Mouse (Mus musculus): ENCODE data around the gene Akt1s1. TPM values are rescaled to one million over a fixed set of nuclear protein-coding genes. Genes with fewer than 3 reads are reported as not detected.

The Akt1s1 gene
- polyA plus RNA-seq, 1 experiment from 2014 or later = 29.1 TPM

- Histone ChIP-seq H3K4me3 (ENCODE audit: low read depth, low read length) (peak overlapping the region; percentile 95), H3K27me3 (ENCODE audit: control insufficient read depth, insufficient read depth, low read depth, low read length) (no peaks in the 10 kb centered on the region), H3K27ac (ENCODE audit: low read length) (peak overlapping the region; percentile 96), H3K36me3 (ENCODE audit: control insufficient read depth, insufficient read depth) (peaks cover 7% of the 10 kb centered on the region; the same call in 1 of the 2 replicates), H3K9me3 (replicated peaks; ENCODE audit: control insufficient read depth, low read length) (no peaks in the 10 kb centered on the region), H3K4me1 (ENCODE audit: control insufficient read depth, low read depth, low read length) (peaks cover 40% of the 10 kb centered on the region), H3K4me2 (ENCODE audit: low read depth, low read length) (peak overlapping the region; percentile 82), H3K9ac (ENCODE audit: low read depth, low read length) (peak overlapping the region; percentile 97)
- ATAC-seq (ENCODE audit: low read depth) = no peak
- WGBS (ENCODE audit: insufficient replicate concordance) = 45% methylated on average over 14 of the region's 14 CpGs
These were observed 33.7 kb upstream of the Akt1s1 start for GRCm38 (mm10) chr7:44814952-44815553.

DNA sequence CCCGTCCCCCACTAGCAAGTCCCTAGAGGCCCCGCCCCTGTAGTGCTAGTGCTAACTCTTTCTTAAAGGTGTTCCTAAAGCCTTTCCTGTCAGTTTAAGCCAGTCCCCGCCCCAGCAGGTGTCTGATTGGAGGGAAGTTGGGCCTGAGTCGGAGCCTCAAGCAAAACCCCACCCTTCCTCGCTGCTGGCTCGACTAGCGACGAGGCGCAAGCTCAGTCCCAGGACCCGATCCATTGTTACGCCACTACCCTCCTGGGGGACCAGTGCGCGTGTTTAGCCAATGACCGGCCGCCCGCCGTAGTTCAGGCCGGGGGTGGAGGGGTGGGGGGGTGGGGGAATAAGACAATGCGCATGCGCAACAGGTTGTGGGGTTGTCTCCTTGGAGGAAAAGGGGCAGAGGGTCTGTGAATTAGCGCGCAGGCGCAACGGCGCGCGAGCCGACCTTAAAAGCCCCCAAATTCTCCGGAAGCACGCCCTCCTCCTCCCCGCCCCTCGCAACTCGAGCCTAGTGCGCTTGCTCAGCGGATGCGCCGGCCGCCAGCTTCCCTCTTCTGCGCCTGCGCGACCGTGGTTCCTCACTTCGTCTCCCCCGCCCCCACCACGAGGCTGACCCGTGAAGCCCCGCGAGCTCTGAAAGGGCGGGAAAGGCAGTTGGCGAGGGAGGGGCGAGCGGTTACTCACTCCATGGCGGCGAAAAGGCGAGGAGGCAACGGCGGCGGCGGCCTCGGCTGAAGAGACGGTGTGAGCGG is 32.9 kb upstream of the Akt1s1 start, which contains the start of the genes Nup62 and Il4i1:
Nup62 (plus strand) TSS at position 368 of the 749 bp plus-strand sequence.
Il4i1 (plus strand) TSS at position 667 of the 749 bp plus-strand sequence.
- Histone ChIP-seq H3K4me2 (ENCODE audit: low read depth, low read length) (peak within 1 kb of the TSS; percentile 82), H3K36me3 (ENCODE audit: control insufficient read depth, insufficient read depth) (peaks cover 7% of the 10 kb centered on the region; the same call in 1 of the 2 replicates), H3K9ac (ENCODE audit: low read depth, low read length) (peak within 1 kb of the TSS; percentile 97), H3K4me3 (ENCODE audit: low read depth, low read length) (peak within 1 kb of the TSS; percentile 95), H3K27me3 (ENCODE audit: control insufficient read depth, insufficient read depth, low read depth, low read length) (no peaks in the 10 kb centered on the region), H3K27ac (ENCODE audit: low read length) (peak within 1 kb of the TSS; percentile 96), H3K9me3 (replicated peaks; ENCODE audit: control insufficient read depth, low read length) (no peaks in the 10 kb centered on the region), H3K4me1 (ENCODE audit: control insufficient read depth, low read depth, low read length) (peaks cover 48% of the 10 kb centered on the region)
- WGBS (ENCODE audit: insufficient replicate concordance) = under 1% methylated on average over 62 of the region's 62 CpGs
- peak; percentile 85 for ATAC-seq (ENCODE audit: low read depth)

- Histone ChIP-seq H3K27me3 (ENCODE audit: control insufficient read depth, insufficient read depth, low read depth, low read length) (no peaks in the 10 kb centered on the region), H3K4me1 (ENCODE audit: control insufficient read depth, low read depth, low read length) (peaks cover 53% of the 10 kb centered on the region), H3K9ac (ENCODE audit: low read depth, low read length) (peak within 1 kb of the TSS; percentile 97), H3K4me3 (ENCODE audit: low read depth, low read length) (peak within 1 kb of the TSS; percentile 95), H3K36me3 (ENCODE audit: control insufficient read depth, insufficient read depth) (peaks cover 6% of the 10 kb centered on the region; the same call in 1 of the 2 replicates), H3K9me3 (replicated peaks; ENCODE audit: control insufficient read depth, low read length) (no peaks in the 10 kb centered on the region), H3K4me2 (ENCODE audit: low read depth, low read length) (peak within 1 kb of the TSS; percentile 82), H3K27ac (ENCODE audit: low read length) (peak within 1 kb of the TSS; percentile 96)
- peak; percentile 20 for ATAC-seq (ENCODE audit: low read depth)
- WGBS (ENCODE audit: insufficient replicate concordance) = under 1% methylated on average over 48 of the region's 57 CpGs
These were observed 32.2 kb upstream of the Akt1s1 start, which contains the start of gene Atf5 for GRCm38 (mm10) chr7:44816470-44817021. TSS of gene Atf5 (minus strand) at chr7:44816658.

DNA sequence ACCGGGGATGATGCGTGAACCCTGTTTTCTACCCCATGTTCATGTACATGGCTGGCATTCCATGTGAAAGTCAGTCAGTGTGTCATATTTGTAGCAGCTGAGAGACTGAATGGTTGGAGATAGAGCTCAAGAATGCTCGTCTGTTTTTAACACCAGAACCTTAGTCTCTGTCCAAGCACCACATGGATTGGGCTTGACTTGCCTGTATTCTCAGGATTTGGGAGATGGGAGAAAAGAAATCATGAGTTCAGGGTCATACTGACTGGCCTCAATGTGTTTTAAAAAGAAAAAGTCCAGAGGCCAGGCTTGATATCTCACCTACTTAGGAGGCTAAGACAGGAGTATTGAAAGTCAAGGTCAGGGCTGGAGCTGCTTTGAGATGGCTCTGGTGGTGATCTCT is 31.4 kb upstream of the Akt1s1 start:
- no peaks in the 10 kb centered on the region for H3K27me3 ChIP-seq (ENCODE audit: control insufficient read depth, insufficient read depth, low read depth, low read length)
- peak overlapping the region; percentile 82 for H3K4me2 ChIP-seq (ENCODE audit: low read depth, low read length)
- no peak for ATAC-seq (ENCODE audit: low read depth)
- no peaks in the 10 kb centered on the region for H3K9me3 ChIP-seq (replicated peaks; ENCODE audit: control insufficient read depth, low read length)
- WGBS (ENCODE audit: insufficient replicate concordance) = 18% methylated on average over 3 of the region's 3 CpGs
- peaks cover 58% of the 10 kb centered on the region for H3K4me1 ChIP-seq (ENCODE audit: control insufficient read depth, low read depth, low read length)
- H3K27ac ChIP-seq (ENCODE audit: low read length) = peak overlapping the region; percentile 96
- peak overlapping the region; percentile 95 for H3K4me3 ChIP-seq (ENCODE audit: low read depth, low read length)
- H3K36me3 ChIP-seq (ENCODE audit: control insufficient read depth, insufficient read depth) = peaks cover 5% of the 10 kb centered on the region; the same call in 1 of the 2 replicates
- H3K9ac ChIP-seq (ENCODE audit: low read depth, low read length) = peak overlapping the region; percentile 97

DNA sequence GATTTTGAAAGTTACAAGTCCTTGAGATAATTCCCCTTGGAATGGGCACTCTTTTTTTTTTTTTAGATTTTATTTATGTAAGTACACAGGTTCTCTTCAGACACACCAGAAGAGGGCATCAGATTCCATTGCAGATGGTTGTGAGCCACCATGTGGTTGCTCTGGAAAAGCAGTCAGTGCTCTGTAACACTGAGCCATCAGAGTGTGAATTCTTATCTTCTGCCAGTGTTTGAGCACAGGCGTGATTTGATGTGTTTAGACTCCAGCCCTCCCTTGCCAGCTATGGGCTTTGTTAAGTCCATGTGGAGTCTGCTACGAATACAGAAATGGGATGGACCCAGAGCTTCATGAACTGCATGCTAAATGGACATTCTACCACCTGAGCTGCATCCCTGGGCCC is 30.6 kb upstream of the Akt1s1 start:
- no peaks in the 10 kb centered on the region; the same call in 1 of the 2 replicates for H3K36me3 ChIP-seq (ENCODE audit: control insufficient read depth, insufficient read depth)
- H3K9me3 ChIP-seq (replicated peaks; ENCODE audit: control insufficient read depth, low read length) = no peaks in the 10 kb centered on the region
- H3K4me1 ChIP-seq (ENCODE audit: control insufficient read depth, low read depth, low read length) = peaks cover 64% of the 10 kb centered on the region
- peak overlapping the region; percentile 82 for H3K4me2 ChIP-seq (ENCODE audit: low read depth, low read length)
- peak overlapping the region; percentile 96 for H3K27ac ChIP-seq (ENCODE audit: low read length)
- peak overlapping the region; percentile 95 for H3K4me3 ChIP-seq (ENCODE audit: low read depth, low read length)
- WGBS (ENCODE audit: insufficient replicate concordance) = 16% methylated on average over 2 of the region's 2 CpGs
- H3K27me3 ChIP-seq (ENCODE audit: control insufficient read depth, insufficient read depth, low read depth, low read length) = no peaks in the 10 kb centered on the region
- peak overlapping the region; percentile 97; the same call in 1 of the 2 replicates for H3K9ac ChIP-seq (ENCODE audit: low read depth, low read length)
- ATAC-seq (ENCODE audit: low read depth) = no peak

GRCm38 (mm10) chr7:44818751-44819235 is 30.0 kb upstream of the Akt1s1 start:
- Histone ChIP-seq H3K36me3 (ENCODE audit: control insufficient read depth, insufficient read depth) (no peaks in the 10 kb centered on the region; the same call in 1 of the 2 replicates), H3K4me1 (ENCODE audit: control insufficient read depth, low read depth, low read length) (peaks cover 71% of the 10 kb centered on the region), H3K27me3 (ENCODE audit: control insufficient read depth, insufficient read depth, low read depth, low read length) (no peaks in the 10 kb centered on the region), H3K4me3 (ENCODE audit: low read depth, low read length) (peak overlapping the region; percentile 95), H3K27ac (ENCODE audit: low read length) (peak overlapping the region; percentile 81), H3K9me3 (replicated peaks; ENCODE audit: control insufficient read depth, low read length) (no peaks in the 10 kb centered on the region), H3K4me2 (ENCODE audit: low read depth, low read length) (peak overlapping the region; percentile 82), H3K9ac (ENCODE audit: low read depth, low read length) (peak overlapping the region; percentile 50)
- ATAC-seq (ENCODE audit: low read depth) = no peak
- 36% methylated on average over 6 of the region's 6 CpGs for WGBS (ENCODE audit: insufficient replicate concordance)

DNA sequence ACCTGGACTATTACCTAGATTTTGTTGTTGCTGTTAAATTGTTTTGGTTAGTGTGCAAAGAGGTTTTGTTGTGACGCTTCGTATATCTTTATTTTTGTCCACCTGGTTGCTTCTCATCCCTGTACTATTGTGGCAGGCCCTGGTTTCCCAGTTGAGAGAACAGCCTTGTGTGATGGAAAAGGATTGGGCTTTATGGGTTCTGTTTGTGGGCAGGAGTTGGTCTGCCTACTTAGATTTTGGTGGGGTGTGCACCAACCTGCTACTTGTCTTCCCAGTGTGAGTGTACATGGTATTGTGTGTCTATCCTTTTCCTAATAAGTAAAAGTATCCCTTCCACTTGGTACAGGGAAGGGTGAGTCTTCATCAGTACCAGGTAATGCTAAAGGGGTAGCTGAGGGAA is 29.4 kb upstream of the Akt1s1 start:
- ATAC-seq (ENCODE audit: low read depth) = no peak
- Histone ChIP-seq H3K4me2 (ENCODE audit: low read depth, low read length) (peak overlapping the region; percentile 82), H3K27ac (ENCODE audit: low read length) (peak overlapping the region; percentile 81), H3K9me3 (replicated peaks; ENCODE audit: control insufficient read depth, low read length) (no peaks in the 10 kb centered on the region), H3K27me3 (ENCODE audit: control insufficient read depth, insufficient read depth, low read depth, low read length) (no peaks in the 10 kb centered on the region), H3K4me1 (ENCODE audit: control insufficient read depth, low read depth, low read length) (peaks cover 76% of the 10 kb centered on the region), H3K36me3 (ENCODE audit: control insufficient read depth, insufficient read depth) (no peaks in the 10 kb centered on the region; the same call in 1 of the 2 replicates), H3K4me3 (ENCODE audit: low read depth, low read length) (peak overlapping the region; percentile 95), H3K9ac (ENCODE audit: low read depth, low read length) (peak overlapping the region; percentile 50)
- 85% methylated on average over 2 of the region's 2 CpGs for WGBS (ENCODE audit: insufficient replicate concordance)

DNA sequence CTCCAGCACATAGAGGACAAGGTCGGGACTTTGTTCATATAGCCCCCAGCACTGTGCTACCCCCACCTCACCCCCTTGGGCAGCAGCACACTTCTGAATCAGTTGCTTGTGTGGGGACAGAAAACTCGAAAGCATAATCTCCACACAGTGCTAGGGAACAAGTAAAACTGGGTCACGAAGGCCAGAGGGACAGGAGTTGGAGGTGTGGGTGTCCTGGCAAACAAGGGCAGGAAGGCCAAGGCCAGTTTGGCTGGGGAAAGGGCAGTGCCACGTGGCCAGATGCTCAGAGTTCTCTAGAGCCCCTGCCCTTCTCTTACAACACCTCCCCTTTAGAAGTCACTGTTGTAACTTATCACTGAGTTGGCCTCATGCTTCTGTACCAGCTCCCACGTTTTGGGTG is 28.9 kb upstream of the Akt1s1 start:
- Histone ChIP-seq H3K9ac (ENCODE audit: low read depth, low read length) (peak overlapping the region; percentile 18; the same call in 1 of the 2 replicates), H3K4me1 (ENCODE audit: control insufficient read depth, low read depth, low read length) (peaks cover 76% of the 10 kb centered on the region), H3K9me3 (replicated peaks; ENCODE audit: control insufficient read depth, low read length) (no peaks in the 10 kb centered on the region), H3K4me3 (ENCODE audit: low read depth, low read length) (0 out of 2 replicates have a peak overlapping the region, but pooled peaks have one; percentile 11), H3K4me2 (ENCODE audit: low read depth, low read length) (peak overlapping the region; percentile 82), H3K27me3 (ENCODE audit: control insufficient read depth, insufficient read depth, low read depth, low read length) (no peaks in the 10 kb centered on the region), H3K36me3 (ENCODE audit: control insufficient read depth, insufficient read depth) (no peaks in the 10 kb centered on the region), H3K27ac (ENCODE audit: low read length) (peak overlapping the region; percentile 81)
- peak; percentile 20 for ATAC-seq (ENCODE audit: low read depth)
- 29% methylated on average over 5 of the region's 5 CpGs for WGBS (ENCODE audit: insufficient replicate concordance)

Data from liver, embryonic 16.5 days (tissue).